In genomic region chr9:85496506-85497239, GRCm38 (mm10) we compare ENCODE assay signal across 11 mouse cellular contexts.
DNase-seq lines count a peak whose midpoint lies in the region; ATAC-seq and TF ChIP-seq lines count a peak whose summit lies in the region.
"Had no signal": no experiment of that assay in that cellular context is flagged by ENCODE, and none has a peak within 500 bp of the region (broad histone marks: within the 10 kb centered on the region; RNA-seq: fewer than 3 reads in every experiment).

No protein-coding gene starts in this region.

- H3K27ac ChIP-seq in liver, embryonic 14.5 days, result no peak overlapping the region
- H3K27ac ChIP-seq in embryonic facial prominence, embryonic 14.5 days (replicated peaks; ENCODE audit: low read depth, low read length), result no peak overlapping the region
- H3K27ac ChIP-seq in hindbrain, embryonic 15.5 days (replicated peaks), result no peak overlapping the region
- no peak overlapping the region for H3K27ac ChIP-seq in gastrocnemius, adult 2 months
- H3K27ac ChIP-seq: lung, embryonic 15.5 days had no signal

- TF ChIP-seq EP300 in liver, embryonic 14.5 days (IDR thresholded peaks at IDR 0.05; ENCODE audit: low read depth), result no peak

- ATAC-seq in liver, embryonic 14.5 days (ENCODE audit: insufficient read depth), result 0 out of 2 replicates have a peak, but pooled peaks have one; percentile 21
- ATAC-seq in embryonic facial prominence, embryonic 14.5 days (ENCODE audit: low read depth), result peak; percentile 86
- peak; percentile 65; the same call in 1 of the 2 replicates for ATAC-seq in hindbrain, embryonic 15.5 days (ENCODE audit: low FRiP score, low read depth)
- ATAC-seq in monocyte, adult 5-6 weeks (replicated peaks; ENCODE audit: insufficient number of reproducible peaks, low FRiP score, low TSS enrichment, poor library complexity, severe bottlenecking), result peak; percentile 96
- no peak for ATAC-seq in frontal cortex, adult (ENCODE audit: low TSS enrichment)
- no peak for ATAC-seq in erythroblast, adult 5-6 weeks (replicated peaks; ENCODE audit: low FRiP score, poor library complexity, severe bottlenecking)

- no peak overlapping the region for H3K4me3 ChIP-seq in liver, embryonic 14.5 days (ENCODE audit: insufficient read depth in 1 of 2, low read depth in 2 of 2, low read length in 2 of 2)
- H3K4me3 ChIP-seq in embryonic facial prominence, embryonic 14.5 days (ENCODE audit: low read depth, low read length), result no peak overlapping the region
- H3K4me3 ChIP-seq in hindbrain, embryonic 15.5 days, result no peak overlapping the region
- no peak overlapping the region for H3K4me3 ChIP-seq in gastrocnemius, adult 2 months
- H3K4me3 ChIP-seq: lung, embryonic 15.5 days had no signal

- 40% methylated on average over 8 of the region's 8 CpGs for WGBS in liver, embryonic 14.5 days (ENCODE audit: insufficient replicate concordance)
- WGBS in embryonic facial prominence, embryonic 14.5 days, result 56% methylated on average over 8 of the region's 8 CpGs
- WGBS in hindbrain, embryonic 15.5 days, result 23% methylated on average over 8 of the region's 8 CpGs

- no peaks in the 10 kb centered on the region for H3K9me3 ChIP-seq in liver, embryonic 14.5 days (ENCODE audit: control insufficient read depth, low read length)
- no peaks in the 10 kb centered on the region for H3K9me3 ChIP-seq in embryonic facial prominence, embryonic 14.5 days (ENCODE audit: control insufficient read depth, low read length)
- H3K9me3 ChIP-seq in hindbrain, embryonic 15.5 days, result no peaks in the 10 kb centered on the region
- H3K9me3 ChIP-seq: lung, embryonic 15.5 days had no signal

- H3K4me1 ChIP-seq in liver, embryonic 14.5 days (replicated peaks; ENCODE audit: control insufficient read depth in 2 of 2, insufficient read depth in 2 of 2, low read length in 1 of 2), result no peaks in the 10 kb centered on the region
- H3K4me1 ChIP-seq in embryonic facial prominence, embryonic 14.5 days (ENCODE audit: control insufficient read depth, insufficient read depth, low read length), result no peaks in the 10 kb centered on the region
- no peaks in the 10 kb centered on the region for H3K4me1 ChIP-seq in hindbrain, embryonic 15.5 days (replicated peaks)

- H3K27me3 ChIP-seq in liver, embryonic 14.5 days (ENCODE audit: control insufficient read depth, insufficient read depth, low read length), result no peaks in the 10 kb centered on the region
- no peaks in the 10 kb centered on the region for H3K27me3 ChIP-seq in embryonic facial prominence, embryonic 14.5 days (replicated peaks; ENCODE audit: control insufficient read depth, insufficient read depth, low read length)
- H3K27me3 ChIP-seq in hindbrain, embryonic 15.5 days, result no peaks in the 10 kb centered on the region
- H3K27me3 ChIP-seq: lung, embryonic 15.5 days had no signal

- no peak overlapping the region for H3K9ac ChIP-seq in liver, embryonic 14.5 days (replicated peaks)
- no peak overlapping the region for H3K9ac ChIP-seq in embryonic facial prominence, embryonic 14.5 days (ENCODE audit: low read depth, low read length)
- H3K9ac ChIP-seq in hindbrain, embryonic 15.5 days, result no peak overlapping the region
- H3K9ac ChIP-seq: lung, embryonic 15.5 days had no signal

- intact Hi-C loops in gastrocnemius, adult 2 months (cut with DNase I), result no loop called here

- DNase-seq in liver, embryonic 14.5 days (ENCODE audit: low read depth in 3 of 3, low spot score in 3 of 3), result peak; percentile 2 to 16 (median 7)
- no peak for DNase-seq in liver
- peak; percentile 56 for DNase-seq in embryonic facial prominence, embryonic 14.5 days (ENCODE audit: low spot score)
- DNase-seq in gastrocnemius, adult 2 months, result no peak
- DNase-seq: cerebellum, adult 18-20 months; heart, postnatal 10 days had no signal

- no peaks in the 10 kb centered on the region for H3K36me3 ChIP-seq in liver, embryonic 14.5 days (replicated peaks; ENCODE audit: control insufficient read depth, insufficient read depth, low read depth)
- no peaks in the 10 kb centered on the region for H3K36me3 ChIP-seq in embryonic facial prominence, embryonic 14.5 days (ENCODE audit: control insufficient read depth, insufficient read depth, low read length)
- H3K36me3 ChIP-seq in hindbrain, embryonic 15.5 days, result no peaks in the 10 kb centered on the region
- H3K36me3 ChIP-seq: lung, embryonic 15.5 days had no signal

- no peak overlapping the region for H3K4me2 ChIP-seq in liver, embryonic 14.5 days (ENCODE audit: low read depth)
- no peak overlapping the region for H3K4me2 ChIP-seq in embryonic facial prominence, embryonic 14.5 days (ENCODE audit: low read depth, low read length)
- H3K4me2 ChIP-seq in hindbrain, embryonic 15.5 days, result no peak overlapping the region
- H3K4me2 ChIP-seq: lung, embryonic 15.5 days had no signal

- no peak for TF ChIP-seq CTCF in liver, embryonic 14.5 days (IDR thresholded peaks at IDR 0.05; ENCODE audit: low read depth)
- no peak for TF ChIP-seq CTCF in gastrocnemius, adult 2 months (IDR thresholded peaks at IDR 0.05)

Comparison
In these comparisons a context has a peak if more than half of its experiments do, and no peak if none do; other contexts are left out.
1. DNase-seq: peak in liver, embryonic 14.5 days (3 of 3) and embryonic facial prominence, embryonic 14.5 days (single experiment); none in liver (single experiment) and gastrocnemius, adult 2 months (single experiment).
2. ATAC-seq: peak in liver, embryonic 14.5 days (single experiment), embryonic facial prominence, embryonic 14.5 days (single experiment), hindbrain, embryonic 15.5 days (single experiment) and monocyte, adult 5-6 weeks (single experiment); none in frontal cortex, adult (single experiment) and erythroblast, adult 5-6 weeks (single experiment).